Mouse (Mus musculus): ENCODE results near the gene Tor1a.

DNA sequence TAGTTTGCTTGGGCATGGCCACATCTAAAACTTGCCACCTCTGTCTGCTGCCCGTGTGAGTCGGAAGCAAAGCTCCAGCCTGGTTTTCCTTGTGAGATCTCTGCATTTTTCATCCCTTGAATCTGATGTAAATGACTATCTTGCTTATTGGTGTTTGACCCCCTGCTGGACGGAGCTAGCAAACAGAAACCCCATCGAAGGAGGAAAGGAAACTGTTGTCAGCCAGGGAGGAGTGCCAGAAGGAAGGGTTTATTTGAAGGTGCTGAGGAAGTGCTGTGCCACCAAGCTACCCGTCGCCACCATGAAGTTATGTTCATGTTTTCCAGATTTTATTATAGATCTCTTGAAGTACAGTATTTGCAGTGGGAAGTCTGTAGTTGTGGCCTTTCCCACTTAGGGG lies 12.9 kb downstream of the Tor1a start:
- TF ChIP-seq MAX (IDR thresholded peaks at IDR 0.05; ENCODE audit: low read depth), result no peak
- no peak for TF ChIP-seq POLR2A (IDR thresholded peaks at IDR 0.05; ENCODE audit: insufficient read length, low read depth)
- TF ChIP-seq TCF3 (IDR thresholded peaks at IDR 0.05; ENCODE audit: insufficient read length, low read depth), result no peak
- TF ChIP-seq E2F4 (IDR thresholded peaks at IDR 0.05; ENCODE audit: insufficient read depth), result no peak
- TF ChIP-seq TCF12 (IDR thresholded peaks at IDR 0.05; ENCODE audit: insufficient read depth, poor library complexity, severe bottlenecking), result no peak
- no peak for TF ChIP-seq SRF (IDR thresholded peaks at IDR 0.05; ENCODE audit: control insufficient read depth, insufficient read length, low read depth)
- no peak for TF ChIP-seq MYOD1 (IDR thresholded peaks at IDR 0.05; ENCODE audit: control insufficient read depth in 1 of 3, insufficient read length in 2 of 3, low read depth in 2 of 3)
- TF ChIP-seq MYOG (IDR thresholded peaks at IDR 0.05; ENCODE audit: control insufficient read depth in 1 of 3, insufficient read depth in 1 of 3, insufficient read length in 2 of 3, low read depth in 2 of 3), result no peak
- no peak for TF ChIP-seq REST (IDR thresholded peaks at IDR 0.05; ENCODE audit: insufficient read depth, insufficient read length)
- TF ChIP-seq CEBPB (IDR thresholded peaks at IDR 0.05; ENCODE audit: insufficient read depth, poor library complexity, severe bottlenecking), result no peak
- TF ChIP-seq USF1 (IDR thresholded peaks at IDR 0.05; ENCODE audit: low read depth), result no peak
